Mouse (Mus musculus) CH12.LX (cell line): Measurements from ENCODE around the gene Olfr384. TPM values are rescaled to one million over a fixed set of nuclear protein-coding genes. Genes with fewer than 3 reads are reported as not detected.

Experiments used
- DNase-seq: peaks from one replicate; pipeline ENCODE4 v3.0.0-alpha.2; 2013; ENCODE audit errors: extremely low read depth
- H3K27ac ChIP-seq: 2 replicates; pipeline ENCODE4 v1.5.1; 2012; ENCODE audit warnings: low read depth, mild to moderate bottlenecking, control low read depth, moderate library complexity; ENCODE audit not compliant: insufficient read depth
- H3K27me3 ChIP-seq: replicated peaks from 2 replicates; pipeline ENCODE3; 2012; ENCODE audit warnings: inconsistent platforms
- H3K36me3 ChIP-seq, 2 experiments: replicated peaks in 1 of 2; 2 replicates each; pipeline versions ENCODE3 to v1.6.1; 2012; ENCODE audit warnings: inconsistent platforms in 1 of 2, low read length in 1 of 2, mild to moderate bottlenecking in 1 of 2, mixed read lengths in 1 of 2, moderate library complexity in 1 of 2; ENCODE audit not compliant: control insufficient read depth in 1 of 2, insufficient read depth in 1 of 2
- H3K4me1 ChIP-seq, 2 experiments: 2 replicates each; pipeline ENCODE4 v1.6.1; 2012; ENCODE audit warnings: inconsistent platforms in 1 of 2, moderate library complexity in 1 of 2; ENCODE audit not compliant: insufficient read depth in 2 of 2, control insufficient read depth in 1 of 2
- H3K4me2 ChIP-seq: 2 replicates; pipeline ENCODE4 v1.6.1; 2012; ENCODE audit warnings: low read depth, mild to moderate bottlenecking, control low read depth; ENCODE audit not compliant: poor library complexity, insufficient read depth, severe bottlenecking
- H3K4me3 ChIP-seq, 3 experiments: fragments of 150-350 bp in 1 of 3; sonication (generic) in 1 of 3; replicated peaks in 1 of 3; 2 replicates each; pipeline versions ENCODE3 to v1.5.1; 2011 to 2012; ENCODE audit warnings: low read depth in 2 of 3, low read length in 2 of 3, mild to moderate bottlenecking in 2 of 3, moderate library complexity in 2 of 3, control low read depth in 1 of 3, improper control_type of control experiment in 1 of 3, inconsistent platforms in 1 of 3, mixed read lengths in 1 of 3; ENCODE audit not compliant: poor library complexity in 1 of 3
- H3K79me2 ChIP-seq: replicated peaks from 2 replicates; pipeline ENCODE4 v1.6.1; 2012; ENCODE audit warnings: mild to moderate bottlenecking, moderate library complexity; ENCODE audit not compliant: control insufficient read depth, poor library complexity, insufficient read depth, severe bottlenecking; ENCODE audit errors: extremely low read depth
- H3K9ac ChIP-seq: 2 replicates; pipeline ENCODE4 v1.6.1; 2012; ENCODE audit warnings: low read depth, mild to moderate bottlenecking, control low read depth, moderate library complexity; ENCODE audit not compliant: insufficient read depth
- H3K9me3 ChIP-seq: replicated peaks from 2 replicates; pipeline ENCODE3; 2012; ENCODE audit warnings: low read length, inconsistent platforms, mixed read lengths
- ETS1 ChIP-seq: conservative IDR thresholded peaks from 2 replicates; pipeline ENCODE4 v1.6.1; 2012; ENCODE audit warnings: low read depth, mild to moderate bottlenecking, inconsistent platforms, low read length, improper control_type of control experiment, moderate library complexity
- MXI1 ChIP-seq: IDR thresholded peaks from 2 replicates; pipeline ENCODE4 v1.6.1; 2011; ENCODE audit warnings: mild to moderate bottlenecking, low read depth, low read length, improper control_type of control experiment
- POLR2AphosphoS2 ChIP-seq: IDR thresholded peaks from 2 replicates; pipeline ENCODE4 v1.6.1; 2011; ENCODE audit warnings: low read depth, low read length, improper control_type of control experiment
- RAD21 ChIP-seq: IDR thresholded peaks from 2 replicates; pipeline ENCODE4 v1.6.1; 2011; ENCODE audit warnings: low read depth, mild to moderate bottlenecking, low read length, improper control_type of control experiment, moderate library complexity
- RCOR1 ChIP-seq: conservative IDR thresholded peaks from 2 replicates; pipeline ENCODE4 v1.6.1; 2012; ENCODE audit warnings: low read depth, mild to moderate bottlenecking, inconsistent platforms, low read length, improper control_type of control experiment
- dilution Hi-C: fragments of 300-500 bp; cut with MboI; formaldehyde crosslinking; loops from 2 replicates; pipeline ENCODE4 v1.14.3; 2020; ENCODE audit warnings: low sequenced_read_pairs; ENCODE audit not compliant: extremely low pct_unique_long_range_greater_than_20kb, extremely low pct_ligation_motif_present
- in situ Hi-C: fragments of 300-500 bp; cut with MboI; formaldehyde crosslinking; loops from 3 replicates; pipeline ENCODE4 v1.14.3; 2019; ENCODE audit warnings: low sequenced_read_pairs, low pct_ligation_motif_present, low pct_unique_long_range_greater_than_20kb, mixed read lengths
- polyA plus RNA-seq: library from polyadenylated mRNA; unstranded; fragments of >175 nt; gene quantifications from 2 replicates; pipeline ENCODE4 v1.2.1, GENCODE M21; 2012; ENCODE audit warnings: low read depth; ENCODE audit not compliant: insufficient read length
- total RNA-seq, 2 experiments: library from RNA; depleted of rRNA; stranded (reverse); fragments of 300-350 nt in 1 of 2; fragments of >200 nt in 1 of 2; gene quantifications; 2 replicates each; pipeline ENCODE4 v1.2.3; 2012 to 2014

Olfr384 gene
- total and polyA plus RNA-seq, 3 experiments = not detected

GRCm38 (mm10) chr11:73592908-73593307 lies 5.5 kb upstream of the Olfr384 start, which contains the start of gene Olfr385:
Gene Olfr385 (minus strand): TSS chr11:73593008.
- Histone ChIP-seq H3K9me3 (no peaks in the 10 kb centered on the region), H3K27me3 (peaks cover 57% of the 10 kb centered on the region), H3K36me3 (no peaks in the 10 kb centered on the region), H3K4me1 (no peaks in the 10 kb centered on the region), H3K79me2 (no peaks in the 10 kb centered on the region), H3K27ac (no peak within 1 kb of the TSS), H3K4me2 (no peak within 1 kb of the TSS), H3K4me3 (no peak within 1 kb of the TSS), H3K9ac (no peak within 1 kb of the TSS)
- DNase-seq = no peak
- TF ChIP-seq POLR2AphosphoS2 = no peak
- no peak for TF ChIP-seq MXI1
- no peak for TF ChIP-seq RCOR1
- TF ChIP-seq ETS1 = no peak
- no peak for TF ChIP-seq RAD21
- dilution Hi-C loops (no loop called here), in situ Hi-C loops (no loop called here)

Other genes with a start within 250 kb of the Olfr384 start
- not detected in 2 replicates for gene Olfr20, start 247.8 kb upstream of the Olfr384 start, total RNA-seq (2012; rRNA removed)
- not detected in 2 replicates for gene Olfr20, start 247.8 kb upstream of the Olfr384 start, total RNA-seq (2014; rRNA removed)
- not detected in 2 replicates for gene Olfr20, start 247.8 kb upstream of the Olfr384 start, polyA plus RNA-seq
- not detected in 2 replicates for gene Olfr376, start 227.3 kb upstream of the Olfr384 start, total RNA-seq (2012; rRNA removed)
- gene Olfr376, start 227.3 kb upstream of the Olfr384 start, total RNA-seq (2014; rRNA removed) = not detected in 2 replicates
- gene Olfr376, start 227.3 kb upstream of the Olfr384 start, polyA plus RNA-seq = not detected in 2 replicates
- not detected in 2 replicates for gene Olfr1, start 199.0 kb upstream of the Olfr384 start, total RNA-seq (2012; rRNA removed)
- not detected in 2 replicates for gene Olfr1, start 199.0 kb upstream of the Olfr384 start, total RNA-seq (2014; rRNA removed)
- gene Olfr1, start 199.0 kb upstream of the Olfr384 start, polyA plus RNA-seq = not detected in 2 replicates
- gene Olfr378, start 170.1 kb upstream of the Olfr384 start, total RNA-seq (2012; rRNA removed) = not detected in 2 replicates
- not detected in 2 replicates for gene Olfr378, start 170.1 kb upstream of the Olfr384 start, total RNA-seq (2014; rRNA removed)
- not detected in 2 replicates for gene Olfr378, start 170.1 kb upstream of the Olfr384 start, polyA plus RNA-seq
- not detected in 2 replicates for gene Olfr380, start 141.1 kb upstream of the Olfr384 start, total RNA-seq (2012; rRNA removed)
- not detected in 2 replicates for gene Olfr380, start 141.1 kb upstream of the Olfr384 start, total RNA-seq (2014; rRNA removed)
- gene Olfr380, start 141.1 kb upstream of the Olfr384 start, polyA plus RNA-seq = not detected in 2 replicates
- not detected in 2 replicates for gene Olfr381, start 107.0 kb upstream of the Olfr384 start, total RNA-seq (2012; rRNA removed)
- gene Olfr381, start 107.0 kb upstream of the Olfr384 start, total RNA-seq (2014; rRNA removed) = not detected in 2 replicates
- not detected in 2 replicates for gene Olfr381, start 107.0 kb upstream of the Olfr384 start, polyA plus RNA-seq
- not detected in 2 replicates for gene Olfr382, start 81.4 kb upstream of the Olfr384 start, total RNA-seq (2012; rRNA removed)
- gene Olfr382, start 81.4 kb upstream of the Olfr384 start, total RNA-seq (2014; rRNA removed) = not detected in 2 replicates
- gene Olfr382, start 81.4 kb upstream of the Olfr384 start, polyA plus RNA-seq = not detected in 2 replicates
- not detected in 2 replicates for gene Olfr385, start 5.6 kb upstream of the Olfr384 start, total RNA-seq (2012; rRNA removed)
- gene Olfr385, start 5.6 kb upstream of the Olfr384 start, total RNA-seq (2014; rRNA removed) = not detected in 2 replicates
- gene Olfr385, start 5.6 kb upstream of the Olfr384 start, polyA plus RNA-seq = not detected in 2 replicates
- not detected in 2 replicates for gene Zfp735, start 90.2 kb downstream of the Olfr384 start, total RNA-seq (2012; rRNA removed)
- not detected in 2 replicates for gene Zfp735, start 90.2 kb downstream of the Olfr384 start, total RNA-seq (2014; rRNA removed)
- not detected in 2 replicates for gene Zfp735, start 90.2 kb downstream of the Olfr384 start, polyA plus RNA-seq
- not detected in 2 replicates for gene Olfr389, start 182.1 kb downstream of the Olfr384 start, total RNA-seq (2012; rRNA removed)
- not detected in 2 replicates for gene Olfr389, start 182.1 kb downstream of the Olfr384 start, total RNA-seq (2014; rRNA removed)
- gene Olfr389, start 182.1 kb downstream of the Olfr384 start, polyA plus RNA-seq = not detected in 2 replicates
- gene Olfr390, start 184.4 kb downstream of the Olfr384 start, total RNA-seq (2012; rRNA removed) = not detected in 2 replicates
- gene Olfr390, start 184.4 kb downstream of the Olfr384 start, total RNA-seq (2014; rRNA removed) = not detected in 2 replicates
- gene Olfr390, start 184.4 kb downstream of the Olfr384 start, polyA plus RNA-seq = not detected in 2 replicates
- not detected in 2 replicates for gene Olfr391-ps, start 204.5 kb downstream of the Olfr384 start, total RNA-seq (2012; rRNA removed)
- not detected in 2 replicates for gene Olfr391-ps, start 204.5 kb downstream of the Olfr384 start, total RNA-seq (2014; rRNA removed)
- gene Olfr391-ps, start 204.5 kb downstream of the Olfr384 start, polyA plus RNA-seq = not detected in 2 replicates
- not detected in 2 replicates for gene Olfr392, start 218.5 kb downstream of the Olfr384 start, total RNA-seq (2012; rRNA removed)
- not detected in 2 replicates for gene Olfr392, start 218.5 kb downstream of the Olfr384 start, total RNA-seq (2014; rRNA removed)
- not detected in 2 replicates for gene Olfr392, start 218.5 kb downstream of the Olfr384 start, polyA plus RNA-seq